Mouse (Mus musculus): ENCODE measurements around the gene Capzb. TPM values are rescaled to one million over a fixed set of nuclear protein-coding genes. Genes with fewer than 3 reads are reported as not detected.

The Capzb gene
- polyA plus RNA-seq (2012; ENCODE audit: insufficient read depth, low replicate concordance) = 104 and 238 TPM in 2 replicates

- peaks cover 46% of the 10 kb centered on the region for H3K36me3 ChIP-seq (replicated peaks; ENCODE audit: low read length)
- H3K4me1 ChIP-seq = peaks cover 81% of the 10 kb centered on the region
- TF ChIP-seq FLI1 (IDR thresholded peaks at IDR 0.05; ENCODE audit: low read length) (no peak), GATA1 (IDR thresholded peaks at IDR 0.05; ENCODE audit: borderline replicate concordance, low read length) (no peak)
- H3K4me3 ChIP-seq (replicated peaks) = peak within 1 kb of the TSS; percentile 98
- H3K27me3 ChIP-seq (replicated peaks) = no peaks in the 10 kb centered on the region
- H3K9me3 ChIP-seq = no peaks in the 10 kb centered on the region
Measured at GRCm38 (mm10) chr4:139192499-139193175, at the start of gene Capzb. Gene Capzb, plus strand, starts transcription at chr4:139192899.

GRCm38 (mm10) chr4:139142985-139143384 lies 49.7 kb upstream of the Capzb start:
- Histone ChIP-seq H3K9me3 (peaks cover 10% of the 10 kb centered on the region), H3K4me1 (peaks cover 5% of the 10 kb centered on the region; the same call in 1 of the 2 replicates), H3K36me3 (replicated peaks; ENCODE audit: low read length) (no peaks in the 10 kb centered on the region), H3K27me3 (replicated peaks) (peaks cover 6% of the 10 kb centered on the region), H3K4me3 (replicated peaks) (no peak overlapping the region)
- TF ChIP-seq GATA1 (IDR thresholded peaks at IDR 0.05; ENCODE audit: borderline replicate concordance, low read length) (no peak), FLI1 (IDR thresholded peaks at IDR 0.05; ENCODE audit: low read length) (no peak)

- Histone ChIP-seq H3K27me3 (replicated peaks) (peaks cover 12% of the 10 kb centered on the region), H3K4me3 (replicated peaks) (no peak overlapping the region), H3K9me3 (peaks cover 22% of the 10 kb centered on the region), H3K4me1 (peaks cover 5% of the 10 kb centered on the region; the same call in 1 of the 2 replicates), H3K36me3 (replicated peaks; ENCODE audit: low read length) (no peaks in the 10 kb centered on the region)
- TF ChIP-seq FLI1 (IDR thresholded peaks at IDR 0.05; ENCODE audit: low read length) (no peak), GATA1 (IDR thresholded peaks at IDR 0.05; ENCODE audit: borderline replicate concordance, low read length) (no peak)
Measured at GRCm38 (mm10) chr4:139144577-139144976, 48.1 kb upstream of the Capzb start.

- no peak overlapping the region for H3K4me3 ChIP-seq (replicated peaks)
- TF ChIP-seq GATA1 (IDR thresholded peaks at IDR 0.05; ENCODE audit: borderline replicate concordance, low read length) (no peak), FLI1 (IDR thresholded peaks at IDR 0.05; ENCODE audit: low read length) (no peak)
- H3K27me3 ChIP-seq (replicated peaks) = peaks cover 13% of the 10 kb centered on the region
- H3K4me1 ChIP-seq = peaks cover 5% of the 10 kb centered on the region; the same call in 1 of the 2 replicates
- H3K36me3 ChIP-seq (replicated peaks; ENCODE audit: low read length) = no peaks in the 10 kb centered on the region
- H3K9me3 ChIP-seq = peaks cover 28% of the 10 kb centered on the region
Measured at GRCm38 (mm10) chr4:139145156-139145555, 47.5 kb upstream of the Capzb start.

- no peak overlapping the region for H3K4me3 ChIP-seq (replicated peaks)
- H3K36me3 ChIP-seq (replicated peaks; ENCODE audit: low read length) = no peaks in the 10 kb centered on the region
- H3K4me1 ChIP-seq = peaks cover 5% of the 10 kb centered on the region; the same call in 1 of the 2 replicates
- peaks cover 16% of the 10 kb centered on the region for H3K27me3 ChIP-seq (replicated peaks)
- H3K9me3 ChIP-seq = peaks cover 38% of the 10 kb centered on the region
- TF ChIP-seq FLI1 (IDR thresholded peaks at IDR 0.05; ENCODE audit: low read length) (no peak), GATA1 (IDR thresholded peaks at IDR 0.05; ENCODE audit: borderline replicate concordance, low read length) (no peak)
Measured at GRCm38 (mm10) chr4:139146760-139147159, 45.9 kb upstream of the Capzb start.

GRCm38 (mm10) chr4:139151370-139151769 lies 41.3 kb upstream of the Capzb start:
- peaks cover 5% of the 10 kb centered on the region; the same call in 1 of the 2 replicates for H3K4me1 ChIP-seq
- peaks cover 31% of the 10 kb centered on the region for H3K27me3 ChIP-seq (replicated peaks)
- TF ChIP-seq GATA1 (IDR thresholded peaks at IDR 0.05; ENCODE audit: borderline replicate concordance, low read length) (no peak), FLI1 (IDR thresholded peaks at IDR 0.05; ENCODE audit: low read length) (no peak)

GRCm38 (mm10) chr4:139154576-139155307 lies 38.0 kb upstream of the Capzb start:
- TF ChIP-seq GATA1 (IDR thresholded peaks at IDR 0.05; ENCODE audit: borderline replicate concordance, low read length) (no peak), FLI1 (IDR thresholded peaks at IDR 0.05; ENCODE audit: low read length) (no peak)
- Histone ChIP-seq H3K27me3 (replicated peaks) (peaks cover 40% of the 10 kb centered on the region), H3K9me3 (peaks cover 18% of the 10 kb centered on the region), H3K4me3 (replicated peaks) (no peak overlapping the region), H3K36me3 (replicated peaks; ENCODE audit: low read length) (no peaks in the 10 kb centered on the region), H3K4me1 (no peaks in the 10 kb centered on the region)

More at GRCm38 (mm10) chr4:139151370-139151769, 41.3 kb upstream of the Capzb start:
- Histone ChIP-seq H3K36me3 (replicated peaks; ENCODE audit: low read length) (no peaks in the 10 kb centered on the region), H3K4me3 (replicated peaks) (no peak overlapping the region), H3K9me3 (peaks cover 33% of the 10 kb centered on the region)

GRCm38 (mm10) chr4:139156538-139156937 lies 36.2 kb upstream of the Capzb start:
- no peak for TF ChIP-seq GATA1 (IDR thresholded peaks at IDR 0.05; ENCODE audit: borderline replicate concordance, low read length)
- no peak for TF ChIP-seq FLI1 (IDR thresholded peaks at IDR 0.05; ENCODE audit: low read length)
- Histone ChIP-seq H3K27me3 (replicated peaks) (peaks cover 42% of the 10 kb centered on the region), H3K9me3 (peaks cover 7% of the 10 kb centered on the region; the same call in 1 of the 2 replicates), H3K36me3 (replicated peaks; ENCODE audit: low read length) (no peaks in the 10 kb centered on the region), H3K4me1 (no peaks in the 10 kb centered on the region), H3K4me3 (replicated peaks) (no peak overlapping the region)

- no peaks in the 10 kb centered on the region for H3K36me3 ChIP-seq (replicated peaks; ENCODE audit: low read length)
- H3K9me3 ChIP-seq = peaks cover 14% of the 10 kb centered on the region; the same call in 1 of the 2 replicates
- TF ChIP-seq FLI1 (IDR thresholded peaks at IDR 0.05; ENCODE audit: low read length) (no peak), GATA1 (IDR thresholded peaks at IDR 0.05; ENCODE audit: borderline replicate concordance, low read length) (no peak)
- no peak overlapping the region for H3K4me3 ChIP-seq (replicated peaks)
- no peaks in the 10 kb centered on the region for H3K4me1 ChIP-seq
- H3K27me3 ChIP-seq (replicated peaks) = peaks cover 42% of the 10 kb centered on the region
Measured at GRCm38 (mm10) chr4:139158350-139158749, 34.3 kb upstream of the Capzb start.

GRCm38 (mm10) chr4:139161076-139161475 lies 31.6 kb upstream of the Capzb start:
- no peaks in the 10 kb centered on the region for H3K36me3 ChIP-seq (replicated peaks; ENCODE audit: low read length)
- no peak overlapping the region for H3K4me3 ChIP-seq (replicated peaks)
- peaks cover 14% of the 10 kb centered on the region; the same call in 1 of the 2 replicates for H3K9me3 ChIP-seq
- H3K27me3 ChIP-seq (replicated peaks) = peaks cover 40% of the 10 kb centered on the region
- TF ChIP-seq FLI1 (IDR thresholded peaks at IDR 0.05; ENCODE audit: low read length) = no peak
- no peak for TF ChIP-seq GATA1 (IDR thresholded peaks at IDR 0.05; ENCODE audit: borderline replicate concordance, low read length)
- no peaks in the 10 kb centered on the region for H3K4me1 ChIP-seq
